Comparison of ENCODE assay signal across 9 mouse cellular contexts in genomic region chr13:24602978-24603377, GRCm38 (mm10). TPM values are rescaled to one million over a fixed set of nuclear protein-coding genes. Genes with fewer than 3 reads are reported as not detected.
A peak's percentile ranks its signal among the peaks of the same experiment; 100 is the strongest.
DNase-seq lines count a peak whose midpoint lies in the region; ATAC-seq and TF ChIP-seq lines count a peak whose summit lies in the region.
"Had no signal": no experiment of that assay in that cellular context is flagged by ENCODE, and none has a peak within 500 bp of the region (broad histone marks: within the 10 kb centered on the region; RNA-seq: fewer than 3 reads in every experiment).

No protein-coding gene starts in this region.

- no peaks in the 10 kb centered on the region for H3K9me3 ChIP-seq in hindbrain, embryonic 10.5 days
- H3K9me3 ChIP-seq in hindbrain, embryonic 16.5 days (ENCODE audit: control insufficient read depth, low read length), result no peaks in the 10 kb centered on the region
- no peaks in the 10 kb centered on the region for H3K9me3 ChIP-seq in embryonic facial prominence, embryonic 15.5 days (replicated peaks)
- no peaks in the 10 kb centered on the region for H3K9me3 ChIP-seq in hindbrain, embryonic 13.5 days
- H3K9me3 ChIP-seq: G1E had no signal

- H3K4me3 ChIP-seq in hindbrain, embryonic 10.5 days, result no peak overlapping the region
- H3K4me3 ChIP-seq in hindbrain, embryonic 16.5 days (ENCODE audit: low read length), result no peak overlapping the region
- H3K4me3 ChIP-seq in embryonic facial prominence, embryonic 15.5 days (replicated peaks), result no peak overlapping the region
- H3K4me3 ChIP-seq in hindbrain, embryonic 13.5 days, result no peak overlapping the region
- H3K4me3 ChIP-seq in left cerebral cortex, adult 2 months, result no peak overlapping the region

- intact Hi-C loops in left cerebral cortex, adult 2 months (cut with DNase I), result loop anchor here (5.0 kb wide), 1 partner anchor 81 kb away; no protein-coding TSS in a partner anchor

- H3K4me1 ChIP-seq in hindbrain, embryonic 10.5 days (replicated peaks), result peaks cover 36% of the 10 kb centered on the region
- peaks cover 16% of the 10 kb centered on the region for H3K4me1 ChIP-seq in hindbrain, embryonic 16.5 days (ENCODE audit: control insufficient read depth, insufficient read depth, low read depth, low read length)
- peaks cover 25% of the 10 kb centered on the region for H3K4me1 ChIP-seq in embryonic facial prominence, embryonic 15.5 days
- H3K4me1 ChIP-seq in hindbrain, embryonic 13.5 days (replicated peaks), result peaks cover 27% of the 10 kb centered on the region

- WGBS in hindbrain, embryonic 10.5 days, result 21% methylated on average over 4 of the region's 4 CpGs
- 17% methylated on average over 4 of the region's 4 CpGs for WGBS in hindbrain, embryonic 16.5 days
- 25% methylated on average over 4 of the region's 4 CpGs for WGBS in embryonic facial prominence, embryonic 15.5 days
- 33% methylated on average over 4 of the region's 4 CpGs for WGBS in hindbrain, embryonic 13.5 days

- H3K9ac ChIP-seq in hindbrain, embryonic 16.5 days (ENCODE audit: low read depth, low read length), result no peak overlapping the region
- no peak overlapping the region for H3K9ac ChIP-seq in embryonic facial prominence, embryonic 15.5 days
- 0 out of 2 replicates have a peak overlapping the region, but pooled peaks have one; percentile 19 for H3K9ac ChIP-seq in hindbrain, embryonic 13.5 days

- ATAC-seq in hindbrain, embryonic 16.5 days, result no peak
- no peak for ATAC-seq in embryonic facial prominence, embryonic 15.5 days (ENCODE audit: insufficient number of reproducible peaks, low FRiP score, low TSS enrichment, low read depth)
- no peak for ATAC-seq in hindbrain, embryonic 13.5 days (ENCODE audit: low FRiP score)

- H3K27ac ChIP-seq in hindbrain, embryonic 10.5 days, result peak overlapping the region; percentile 56; the same call in 1 of the 2 replicates
- no peak overlapping the region; the same call in 1 of the 2 replicates for H3K27ac ChIP-seq in hindbrain, embryonic 16.5 days (ENCODE audit: low read depth, low read length)
- H3K27ac ChIP-seq in embryonic facial prominence, embryonic 15.5 days (replicated peaks), result 0 out of 2 replicates have a peak overlapping the region, but pooled peaks have one; percentile 39
- no peak overlapping the region for H3K27ac ChIP-seq in hindbrain, embryonic 13.5 days
- no peak overlapping the region for H3K27ac ChIP-seq in left cerebral cortex, adult 2 months

- DNase-seq in hindbrain, embryonic 10.5 days (ENCODE audit: low spot score), result no peak
- DNase-seq in lung, postnatal 14 days, result peak; percentile 64
- peak; percentile 55 for DNase-seq in thymus, postnatal 14 days
- no peak for DNase-seq in left cerebral cortex, adult 2 months (ENCODE audit: extremely low spot score in 1 of 2, low spot score in 2 of 2)
- no peak for DNase-seq in layer of hippocampus, adult 9-11 months

- TF ChIP-seq CTCF in left cerebral cortex, adult 2 months (IDR thresholded peaks at IDR 0.05), result no peak

- no peak overlapping the region for H3K4me2 ChIP-seq in hindbrain, embryonic 16.5 days (ENCODE audit: low read length)
- H3K4me2 ChIP-seq in embryonic facial prominence, embryonic 15.5 days (replicated peaks), result no peak overlapping the region
- H3K4me2 ChIP-seq in hindbrain, embryonic 13.5 days, result peak overlapping the region; percentile 17; the same call in 1 of the 2 replicates

- H3K36me3 ChIP-seq in hindbrain, embryonic 10.5 days, result no peaks in the 10 kb centered on the region
- H3K36me3 ChIP-seq in hindbrain, embryonic 16.5 days (ENCODE audit: control insufficient read depth, insufficient read depth, low read length), result no peaks in the 10 kb centered on the region
- H3K36me3 ChIP-seq in embryonic facial prominence, embryonic 15.5 days, result no peaks in the 10 kb centered on the region
- no peaks in the 10 kb centered on the region for H3K36me3 ChIP-seq in hindbrain, embryonic 13.5 days
- H3K36me3 ChIP-seq: G1E had no signal

- H3K27me3 ChIP-seq in hindbrain, embryonic 10.5 days (ENCODE audit: insufficient read depth, poor library complexity, severe bottlenecking), result peaks cover 6% of the 10 kb centered on the region
- H3K27me3 ChIP-seq in hindbrain, embryonic 16.5 days (replicated peaks; ENCODE audit: control insufficient read depth, insufficient read depth, low read length), result no peaks in the 10 kb centered on the region
- no peaks in the 10 kb centered on the region for H3K27me3 ChIP-seq in embryonic facial prominence, embryonic 15.5 days
- no peaks in the 10 kb centered on the region for H3K27me3 ChIP-seq in hindbrain, embryonic 13.5 days

RNA-seq across cellular contexts. Expression of gene Ripor2, which starts 21.0 kb away (rescaled TPM):
- 3.7 and 6.4 TPM in 2 replicates for polyA plus RNA-seq in hindbrain, embryonic 10.5 days (2016; fragmentation: Nextera tagmentation; extraction: Ambion mirVana)
- 19.1 and 22.8 TPM in 2 replicates for polyA plus RNA-seq in hindbrain, embryonic 16.5 days (2015; fragmentation: Nextera tagmentation; extraction: Ambion mirVana)
- polyA plus RNA-seq in embryonic facial prominence, embryonic 15.5 days (2015; fragmentation: Nextera tagmentation; extraction: Ambion mirVana), result 6.3 and 6.4 TPM in 2 replicates
- 22.2 and 24.1 TPM in 2 replicates for polyA plus RNA-seq in hindbrain, embryonic 13.5 days (2015; fragmentation: Nextera tagmentation; extraction: Ambion mirVana)
- total RNA-seq in left cerebral cortex, adult 2 months (2021), result 10 to 100 TPM; 62.5 to 68.3 TPM
- polyA plus RNA-seq: G1E had no signal

Comparison
In these comparisons a context has a peak if more than half of its experiments do, and no peak if none do; other contexts are left out.
1. H3K27ac ChIP-seq: peak in hindbrain, embryonic 10.5 days (single experiment) and embryonic facial prominence, embryonic 15.5 days (single experiment); none in hindbrain, embryonic 16.5 days (single experiment), hindbrain, embryonic 13.5 days (single experiment) and left cerebral cortex, adult 2 months (single experiment).
2. DNase-seq: peak in lung, postnatal 14 days (single experiment) and thymus, postnatal 14 days (single experiment); none in hindbrain, embryonic 10.5 days (single experiment), left cerebral cortex, adult 2 months (0 of 2) and layer of hippocampus, adult 9-11 months (single experiment).